Mouse (Mus musculus) cerebellum, postnatal 25 days (tissue): ENCODE results near the gene Vars.
"Not testable (repeated sequence)": the region's sequence is repeated elsewhere in the genome, so short reads cannot be mapped to it uniquely, and the experiment has no call there.

Experiments used
- DNase-seq, 2 experiments: peaks; one replicate each; pipeline ENCODE4 v3.0.0; 2021; ENCODE audit warnings: mixed read lengths in 2 of 2

The Vars gene

DNA sequence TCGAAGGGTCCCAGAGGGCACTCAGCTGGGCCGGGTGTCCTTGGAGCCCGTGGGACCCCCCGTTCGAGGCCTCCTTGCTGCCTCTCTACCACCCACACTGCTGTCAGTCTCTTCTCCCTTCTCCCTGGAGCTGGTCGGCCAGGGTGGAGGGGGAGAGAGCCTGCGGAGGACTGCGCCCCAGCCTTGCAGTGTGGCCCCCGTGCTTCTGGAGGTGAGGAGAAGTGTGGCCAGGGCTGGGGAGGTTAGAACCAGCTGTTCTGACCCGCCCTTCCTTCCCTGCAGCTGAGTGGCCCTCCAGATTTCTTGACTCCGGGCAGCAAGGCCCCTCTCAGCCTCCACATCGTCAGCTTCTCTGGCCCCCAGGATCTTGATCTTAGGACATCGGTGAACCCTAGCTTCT is 23.5 kb downstream of the Vars start:
- peak; percentile 9 to 13 for DNase-seq

DNA sequence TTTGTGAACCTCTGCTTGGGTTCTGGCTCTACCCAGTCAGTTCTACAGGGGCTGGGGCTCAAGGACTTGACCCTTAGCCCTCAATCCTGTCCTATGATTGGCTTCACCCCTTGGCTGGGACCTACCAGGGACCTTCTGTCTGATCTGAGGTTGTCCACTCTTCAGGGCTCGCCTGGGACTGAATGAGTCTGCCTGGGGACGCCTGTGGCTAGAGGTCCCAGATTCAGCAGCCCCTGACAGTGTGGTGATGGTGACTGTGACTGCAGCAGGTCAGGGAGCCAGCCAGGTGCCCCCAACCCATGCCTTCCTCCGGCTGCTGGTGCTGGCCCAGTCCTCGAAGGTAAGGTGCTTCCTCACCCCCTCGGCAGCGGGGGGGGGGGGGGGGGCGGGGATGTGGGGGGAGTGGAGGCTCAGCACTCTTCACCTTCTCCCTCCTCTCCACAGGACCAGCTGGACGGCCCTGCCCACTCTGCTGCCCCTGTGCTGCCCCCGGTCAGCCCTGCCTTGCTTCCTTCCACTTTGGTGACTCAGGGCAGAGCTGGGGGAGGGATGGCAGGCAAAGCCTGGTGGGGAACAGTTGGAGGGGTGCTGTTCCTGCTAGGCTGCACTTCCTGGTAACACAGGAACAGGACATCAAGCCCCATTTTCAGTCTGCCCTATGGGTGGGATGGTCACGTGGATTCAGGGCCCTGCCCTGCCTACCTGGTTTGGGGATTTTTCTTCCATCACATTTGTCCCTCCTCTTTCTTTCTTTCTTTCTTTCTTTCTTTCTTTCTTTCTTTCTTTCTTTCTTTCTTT is 24.1 kb downstream of the Vars start:
- peak in 1 of 2 experiments; percentile 13 for DNase-seq

DNA sequence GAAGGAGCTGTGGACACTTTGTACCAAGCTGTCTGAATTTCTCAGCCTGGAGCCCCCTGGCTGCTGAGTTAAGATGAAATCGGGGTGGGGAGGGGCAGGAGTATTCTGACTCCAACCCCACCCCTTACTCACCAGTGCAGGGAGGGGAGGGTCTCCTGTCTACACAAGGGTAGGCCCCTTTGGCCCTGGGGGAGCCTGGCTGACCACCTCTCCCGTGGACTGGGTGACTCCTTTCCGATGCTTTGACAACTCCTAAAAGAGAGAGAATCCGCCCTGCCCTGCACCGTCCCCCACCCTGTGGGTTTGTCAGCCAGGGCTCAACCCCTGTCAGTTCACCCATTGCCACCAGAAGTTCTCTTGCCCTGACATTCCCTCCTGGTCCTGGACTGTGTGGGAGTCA is 25.4 kb downstream of the Vars start:
- DNase-seq: peak in 1 of 2 experiments; percentile 11

DNA sequence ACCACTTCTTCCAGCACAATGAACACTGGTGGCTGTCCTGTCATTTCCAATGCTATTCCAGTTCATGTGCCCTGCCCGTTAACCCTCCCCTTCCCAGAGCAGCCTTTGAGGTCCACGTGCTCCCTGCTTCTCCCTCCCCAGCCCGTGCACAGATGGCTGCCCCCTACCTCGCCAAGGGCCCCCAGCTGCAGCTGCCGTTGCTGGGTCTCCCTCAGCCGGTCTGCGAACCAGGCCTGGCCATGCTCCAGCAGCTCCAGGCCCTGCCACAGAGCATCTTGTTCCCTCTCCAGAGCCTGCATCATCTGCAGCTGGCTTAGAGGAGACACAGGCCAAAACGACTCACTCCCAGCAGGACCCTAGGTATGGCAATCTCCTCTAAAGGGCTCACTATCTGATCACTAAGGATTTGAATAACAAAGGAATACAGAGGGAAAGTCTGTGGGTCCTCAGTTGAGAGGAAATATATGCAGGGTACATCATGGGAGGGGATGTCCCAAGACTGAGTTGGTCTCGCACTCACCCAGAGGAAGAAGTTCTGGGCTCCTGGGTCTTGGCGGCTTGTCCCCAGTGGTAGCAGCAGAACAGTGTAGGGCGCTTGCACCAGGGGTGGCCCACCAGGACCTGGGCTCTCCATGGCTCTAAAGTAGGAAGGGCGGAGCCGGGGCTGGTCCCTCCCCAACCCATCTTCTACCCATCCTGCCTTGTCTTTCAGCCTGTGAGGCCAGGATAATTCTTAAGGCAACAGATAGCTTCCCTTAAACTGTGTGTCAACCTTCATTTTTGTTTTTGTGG is 26.7 kb downstream of the Vars start, which contains the start of gene Sapcd1:
TSS of gene Sapcd1 (minus strand) at position 740 of the 792 bp plus-strand sequence.
- peak; percentile 43 to 60 for DNase-seq

DNA sequence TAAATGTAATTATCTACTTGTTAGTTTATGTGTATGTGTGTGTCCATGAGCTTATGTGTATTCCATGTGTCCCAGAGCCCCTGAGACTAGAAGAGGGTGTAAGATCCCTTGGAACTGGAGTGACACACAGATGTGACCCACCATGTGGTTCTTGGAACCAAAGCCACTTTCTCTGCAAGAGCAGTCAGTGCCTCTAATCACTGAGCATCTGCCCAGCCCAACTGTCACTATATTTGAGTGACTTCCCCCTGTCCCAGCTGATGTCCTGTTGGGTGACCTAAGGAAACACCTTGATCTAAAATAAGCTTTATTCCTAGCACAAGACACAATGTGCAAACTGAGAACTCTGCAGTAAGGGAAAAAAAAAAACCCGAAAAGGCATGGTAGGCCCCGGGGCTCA is 27.5 kb downstream of the Vars start:
- DNase-seq: no peak

DNA sequence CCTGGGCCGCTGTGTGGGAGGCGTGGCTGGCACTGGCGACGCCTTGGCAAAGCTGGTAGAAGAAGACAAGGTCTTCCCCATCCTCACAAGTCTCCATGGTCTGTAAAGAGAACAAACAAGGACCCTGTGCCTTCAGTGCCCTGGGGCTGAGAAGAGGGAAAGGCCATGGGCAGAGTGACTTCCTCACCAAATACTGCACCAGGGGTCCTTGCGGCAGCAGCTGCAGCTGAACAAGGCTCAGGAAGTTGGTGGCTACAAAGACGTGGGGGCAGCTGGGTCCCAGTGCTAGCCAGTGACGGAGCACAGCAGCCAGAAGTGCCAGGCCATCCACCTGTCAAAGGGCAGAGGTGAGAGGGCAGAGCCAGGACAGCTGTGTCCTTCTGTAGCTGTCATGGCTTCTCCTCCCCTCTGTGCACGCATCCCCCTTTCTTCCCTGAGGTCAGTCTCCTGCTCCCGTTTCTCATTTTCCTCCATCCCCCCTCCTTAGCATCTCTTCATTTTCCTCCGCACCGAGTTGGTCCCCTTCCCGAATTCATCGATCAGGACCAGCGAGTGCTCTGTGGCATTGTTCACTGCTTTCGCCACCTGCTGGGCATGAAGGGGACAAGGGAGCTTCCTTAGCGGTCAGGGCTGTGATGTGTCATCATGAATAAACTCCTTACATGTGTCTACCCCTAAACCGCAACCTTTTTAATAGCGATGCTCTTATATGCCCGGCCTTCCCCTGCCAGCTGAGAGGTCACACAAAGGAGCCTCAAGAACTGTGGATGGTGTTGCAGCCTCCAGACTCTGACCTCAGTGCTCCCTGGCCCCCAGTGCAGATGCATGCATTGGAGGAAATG is 29.1 kb downstream of the Vars start:
- DNase-seq: peak in 1 of 2 experiments; percentile 41

DNA sequence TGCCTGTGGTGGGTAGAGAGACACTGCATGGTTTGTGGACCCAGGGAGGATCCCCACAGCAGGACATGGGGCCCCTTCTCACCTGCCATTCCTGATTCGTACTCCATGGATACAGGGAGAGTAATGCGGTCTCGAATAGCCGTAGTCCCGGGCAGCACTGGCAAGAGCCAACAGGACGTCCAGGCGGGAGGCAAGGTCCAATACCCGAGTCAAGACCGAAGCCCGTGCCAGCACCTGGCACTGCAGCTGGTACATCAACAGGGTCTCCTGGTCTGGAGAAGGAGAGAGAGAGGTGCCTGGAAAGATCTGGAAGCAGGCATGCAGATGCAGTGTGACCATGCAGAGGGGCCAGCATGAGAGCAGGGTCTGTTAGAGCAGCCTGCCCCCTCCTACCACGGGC is 30.5 kb downstream of the Vars start:
- DNase-seq: no peak

DNA sequence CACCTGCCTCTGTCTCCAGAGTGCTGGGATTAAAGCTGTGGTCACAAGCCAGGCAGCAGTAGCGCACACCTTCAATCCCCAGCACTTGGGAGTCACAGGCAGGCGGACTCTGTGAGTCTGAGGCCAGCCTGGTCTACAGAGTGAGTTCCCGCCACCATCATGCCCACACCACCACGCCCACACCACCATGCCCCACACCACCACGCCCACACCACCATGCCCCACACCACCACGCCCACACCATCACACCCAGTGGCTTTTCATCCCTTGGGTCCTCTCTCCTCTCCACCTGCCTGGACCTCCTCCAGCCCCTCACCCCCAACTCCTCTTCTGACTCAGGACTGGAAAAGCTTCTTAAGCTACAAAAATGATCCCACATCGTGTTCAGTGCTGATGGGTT is 31.1 kb downstream of the Vars start:
- no peak for DNase-seq

DNA sequence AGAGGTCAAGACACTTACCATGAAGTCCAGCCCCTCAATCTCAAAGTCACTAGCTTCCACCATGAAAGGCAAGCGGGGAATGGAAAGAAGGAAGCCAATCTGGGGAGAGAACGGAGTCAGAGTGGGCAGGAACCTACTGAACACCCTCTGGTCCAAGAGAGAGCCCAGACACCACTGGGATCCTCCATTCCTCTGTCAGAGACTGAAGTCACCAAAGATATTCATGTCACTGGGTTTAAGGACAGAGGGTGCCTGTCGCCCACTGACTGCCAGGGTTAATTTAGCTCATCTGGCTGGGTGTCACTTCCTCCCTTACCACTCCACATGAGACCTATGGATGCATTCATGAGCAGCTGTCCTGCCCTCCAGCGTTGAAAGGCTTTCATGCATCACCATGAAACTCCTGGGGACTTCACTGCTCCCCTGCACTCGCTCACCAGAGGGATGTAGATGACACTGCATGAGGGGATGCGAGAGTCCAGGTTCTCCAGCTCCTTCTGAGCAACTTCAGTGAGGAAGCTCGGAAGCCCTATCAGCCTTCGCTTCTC is 31.6 kb downstream of the Vars start:
- DNase-seq: no peak

DNA sequence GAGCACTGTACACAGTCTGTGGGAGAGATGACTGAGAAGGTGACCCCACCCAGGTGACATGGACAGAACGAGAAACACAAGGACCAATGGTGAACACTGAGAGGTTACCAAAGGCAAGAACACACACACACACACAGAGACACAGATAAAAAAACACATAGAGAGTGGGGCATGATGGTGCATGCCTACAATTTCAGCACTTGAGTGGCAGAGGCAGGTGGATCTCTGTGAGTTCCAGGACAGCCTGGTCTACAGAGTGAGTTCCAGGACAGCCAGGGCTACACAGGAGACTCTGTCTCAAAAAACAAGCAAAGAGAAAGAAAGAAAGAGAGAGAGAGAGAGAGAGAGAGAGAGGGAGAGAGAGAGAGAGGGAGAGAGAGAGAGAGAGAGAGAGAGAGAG is 32.9 kb downstream of the Vars start:
- not testable (repeated sequence) for DNase-seq

DNA sequence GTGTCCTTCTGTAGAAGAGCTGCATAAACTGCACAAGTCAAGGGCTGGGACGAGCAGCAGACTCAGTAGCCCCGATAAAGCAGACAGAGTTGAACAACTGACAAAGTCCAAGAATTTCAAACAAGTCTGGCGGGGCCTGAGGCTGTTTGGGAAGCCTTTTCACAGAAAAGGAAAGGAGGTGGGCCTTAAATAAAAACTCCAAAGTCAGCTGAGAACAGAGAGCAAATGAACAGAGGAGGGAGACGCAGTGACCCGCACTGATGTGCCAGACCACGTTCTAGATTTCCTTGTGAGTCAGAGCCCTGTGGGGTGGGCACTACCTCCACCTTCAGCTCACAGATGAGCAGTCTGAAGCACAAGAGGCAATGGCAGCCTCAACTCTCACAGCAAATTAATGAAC is 34.1 kb downstream of the Vars start:
- no peak for DNase-seq

DNA sequence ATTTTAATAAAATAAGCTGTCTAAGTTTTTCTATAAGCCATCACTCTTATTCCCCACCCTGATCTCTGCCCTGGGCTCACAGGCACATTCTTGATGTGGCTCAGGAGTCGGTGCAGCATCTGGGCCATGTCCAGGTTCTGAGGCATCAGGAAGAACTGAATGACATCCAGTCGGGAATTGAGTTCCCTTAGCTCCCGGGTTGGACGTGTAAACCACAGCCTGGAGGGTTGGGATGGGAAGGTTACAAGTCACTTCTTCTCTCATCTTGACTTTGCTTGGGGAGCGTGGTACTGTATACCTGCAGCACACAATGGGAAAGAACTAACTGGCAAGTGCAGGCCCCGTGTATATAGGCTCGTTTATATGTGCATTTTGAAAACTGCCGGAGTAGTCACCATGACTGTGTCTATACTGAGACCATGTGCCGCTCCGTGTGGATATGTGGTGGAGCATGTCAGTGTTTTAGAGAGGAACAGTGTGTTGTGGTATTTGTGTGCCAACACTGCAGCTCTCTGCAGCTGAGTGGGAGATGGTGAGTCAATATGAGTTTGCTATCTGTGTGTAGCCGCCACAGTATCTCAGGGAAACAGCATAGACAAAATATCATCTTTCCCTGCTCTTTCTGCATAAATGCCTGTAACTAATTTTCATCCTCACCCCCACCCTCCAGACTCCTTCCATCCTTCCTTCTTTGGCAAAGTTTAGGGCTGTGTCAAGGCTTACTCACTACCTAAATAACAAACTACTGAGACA is 38.5 kb downstream of the Vars start:
- DNase-seq: no peak

DNA sequence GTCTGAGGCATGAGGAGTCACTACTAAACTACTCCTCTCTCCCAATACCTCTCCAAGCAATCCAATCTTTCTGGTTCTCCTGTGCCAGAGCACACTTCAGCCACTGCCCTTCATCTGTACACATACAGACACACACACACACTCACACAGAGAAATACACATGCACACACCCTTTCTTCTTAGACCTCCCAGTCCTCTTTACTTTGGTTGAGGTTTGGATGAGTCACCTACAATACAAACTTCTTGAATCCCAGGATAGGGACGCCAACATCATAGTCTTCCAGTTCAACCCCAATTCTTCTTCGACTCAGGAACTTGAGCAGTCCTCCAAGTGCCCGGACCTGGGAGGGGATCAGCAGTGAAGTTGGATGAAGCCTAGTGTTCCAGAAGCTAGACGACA is 43.0 kb downstream of the Vars start:
- no peak for DNase-seq

DNA sequence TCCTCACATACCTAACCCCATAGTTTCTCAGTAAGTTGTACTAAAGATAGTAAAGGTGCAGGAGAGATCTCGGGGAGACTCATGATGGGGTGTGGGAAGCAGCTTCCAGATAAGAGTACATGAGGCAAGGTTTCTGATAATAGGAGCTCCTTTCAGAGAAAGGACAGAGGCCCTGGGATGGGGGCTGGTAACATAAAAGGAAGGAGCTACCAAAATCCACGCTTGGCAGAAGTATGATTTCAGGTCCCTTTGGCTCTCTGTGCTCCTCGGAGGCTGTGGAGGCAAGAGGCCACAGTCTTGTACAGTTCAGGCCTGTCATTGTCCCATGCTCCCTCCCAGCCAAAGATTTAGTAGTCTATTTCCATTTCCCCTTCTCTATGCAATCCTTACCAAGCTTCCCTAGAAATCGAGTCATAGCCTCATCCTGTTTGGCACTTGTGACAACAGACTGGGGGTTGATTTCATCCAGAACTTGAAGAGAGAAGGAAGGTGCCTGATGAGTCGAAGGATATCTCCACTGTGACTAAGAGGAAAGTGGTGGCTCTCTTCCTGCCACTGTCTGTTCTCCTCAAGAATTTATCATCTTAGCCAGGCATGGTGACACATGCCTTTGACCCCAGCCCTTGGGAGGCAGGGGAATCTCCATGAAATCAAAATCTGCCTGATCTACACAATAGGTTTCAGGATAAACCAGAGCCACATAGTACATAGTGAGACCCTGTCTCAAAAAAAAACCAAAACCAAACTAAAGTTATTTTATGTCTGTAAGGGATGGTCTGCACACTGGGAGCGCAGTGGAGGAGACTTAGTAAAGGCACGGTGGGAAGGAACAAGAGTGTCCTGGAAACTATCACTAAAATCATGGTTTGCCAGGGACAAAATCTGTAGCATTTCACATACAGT is 44.4 kb downstream of the Vars start:
- DNase-seq: no peak

DNA sequence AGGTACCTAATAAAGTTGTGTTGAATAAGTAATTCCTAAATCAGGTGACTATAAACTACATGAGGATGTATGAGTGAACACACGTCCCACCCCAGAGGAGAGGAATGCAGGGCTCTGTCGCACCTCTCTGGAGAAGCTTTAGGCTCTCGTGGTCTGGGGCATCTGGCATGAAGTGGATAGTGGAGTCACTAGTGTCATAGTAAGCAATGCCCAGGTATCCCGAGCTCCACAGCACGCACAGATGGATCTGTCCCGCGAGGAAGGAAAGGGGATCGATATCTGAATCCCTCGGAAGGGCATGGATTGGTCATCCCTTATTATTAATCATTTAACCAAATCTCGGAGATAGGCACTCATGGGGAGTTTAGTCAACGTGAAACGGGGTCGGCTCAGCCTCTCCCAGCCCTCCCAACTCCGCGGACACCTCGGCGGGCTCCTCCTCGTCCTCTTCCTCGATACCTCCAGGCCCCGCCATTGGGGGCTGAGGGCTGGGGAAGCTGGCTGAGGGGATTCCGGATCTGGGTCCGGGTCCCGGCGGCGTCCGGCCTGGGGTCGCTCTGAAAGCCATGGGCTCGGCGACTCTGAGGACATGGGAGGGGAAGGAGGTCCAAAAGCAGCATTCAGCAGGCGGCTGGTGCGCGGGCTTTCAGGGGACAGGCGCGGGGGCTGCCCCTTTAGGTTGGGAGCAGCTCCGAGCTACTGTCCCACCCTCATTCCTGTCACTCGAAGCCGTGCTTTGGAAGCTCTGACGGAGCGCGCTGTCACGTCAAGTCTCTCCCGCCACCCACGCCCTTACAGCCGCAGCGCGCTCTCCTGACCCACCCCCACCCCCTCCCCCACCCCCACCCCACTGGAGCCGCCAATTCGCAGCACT is 45.3 kb downstream of the Vars start:
- no peak for DNase-seq

DNA sequence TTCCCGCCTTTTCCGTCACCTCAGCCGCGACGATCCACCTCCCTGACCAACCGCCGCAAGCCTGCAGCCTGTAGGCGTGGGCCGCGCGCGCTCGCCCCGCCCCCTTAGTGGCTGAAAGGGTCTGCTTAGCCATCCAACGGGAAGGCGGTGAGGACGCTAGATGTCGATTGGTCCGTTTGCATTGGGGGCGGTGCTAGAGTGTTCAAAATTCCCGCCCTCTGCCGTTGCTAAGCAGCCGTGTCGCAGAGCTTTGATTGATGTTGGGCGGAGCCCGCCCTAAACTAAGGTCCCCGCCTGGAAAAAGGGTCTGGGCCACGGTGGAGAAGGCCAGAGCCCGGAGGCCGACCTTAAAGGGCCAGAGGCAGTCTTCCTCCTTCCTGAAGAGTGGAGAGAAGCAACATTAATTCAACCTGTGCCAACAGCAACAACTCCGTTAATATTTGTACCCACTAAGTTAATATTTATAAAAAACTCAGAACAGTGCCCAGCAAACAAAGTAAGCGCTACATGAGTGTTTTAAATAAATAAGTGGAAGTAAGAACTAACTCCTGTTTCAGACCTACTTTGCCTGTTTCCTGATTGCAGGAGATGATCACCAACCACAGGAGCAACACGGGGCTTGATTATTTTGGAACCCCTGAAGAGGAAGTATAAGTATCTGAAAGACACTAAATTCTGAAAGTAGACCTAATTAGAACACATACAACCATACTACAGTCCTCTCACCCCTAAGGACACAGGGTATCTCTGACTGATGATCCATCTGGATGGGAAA is 46.1 kb downstream of the Vars start, which contains the start of gene Msh5:
TSS of gene Msh5 (minus strand) at position 65 of the 775 bp plus-strand sequence.
- peak; percentile 95 to 98 for DNase-seq

DNA sequence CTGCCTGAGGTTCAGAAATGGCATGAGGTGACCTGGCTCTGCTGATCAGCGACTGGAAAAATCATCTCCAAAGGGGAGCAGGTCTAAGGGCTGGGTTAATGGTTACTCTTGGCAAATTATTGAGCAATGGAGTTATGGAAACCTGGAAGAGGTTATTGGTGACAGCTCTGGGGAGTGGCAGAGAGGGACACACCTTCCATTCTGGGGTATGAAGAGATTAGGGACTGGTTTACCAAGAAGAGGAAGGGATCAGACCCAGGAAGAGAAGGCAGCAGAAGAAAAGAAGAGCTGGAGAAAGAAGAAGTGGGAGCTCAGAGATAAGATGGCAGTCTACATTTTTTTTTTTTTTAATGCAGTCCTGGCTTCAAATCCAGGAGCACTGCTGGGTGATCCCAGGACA is 46.9 kb downstream of the Vars start:
- no peak for DNase-seq

DNA sequence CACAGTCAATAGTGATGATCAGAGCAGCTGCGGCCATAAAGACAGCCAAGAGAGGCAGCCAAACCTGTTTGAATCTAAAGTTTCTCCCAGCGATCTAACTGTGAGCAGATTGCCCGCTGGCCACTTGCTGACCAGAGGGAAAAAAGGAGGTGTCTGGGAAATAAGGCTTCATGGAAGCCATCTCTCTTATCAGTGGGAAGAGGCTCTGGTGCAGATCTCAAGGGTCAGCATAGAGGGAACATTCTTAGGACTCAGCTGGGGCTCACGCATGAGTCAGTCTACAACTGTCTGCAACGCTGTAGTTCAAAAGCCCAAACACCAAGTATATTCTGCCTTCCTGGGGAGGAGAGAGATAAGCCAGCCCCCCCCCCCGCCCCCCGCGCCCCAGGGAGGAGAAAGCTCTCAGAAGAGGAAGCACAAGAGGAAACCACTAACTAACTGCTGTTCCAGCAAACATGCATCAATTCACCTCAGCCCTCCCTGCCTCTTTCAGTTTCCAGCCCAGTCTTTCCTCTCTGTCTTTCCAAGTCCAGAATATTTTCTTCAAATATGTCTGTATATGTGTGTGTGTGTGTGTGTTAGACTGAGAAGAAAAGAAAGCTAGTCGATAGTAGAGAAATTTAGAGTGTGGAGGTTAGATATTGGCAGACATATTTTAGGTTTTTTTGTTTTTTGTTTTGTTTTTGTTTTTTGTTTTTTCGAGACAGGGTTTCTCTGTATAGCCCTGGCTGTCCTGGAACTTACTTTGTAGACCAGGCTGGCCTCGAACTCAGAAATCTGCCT is 47.6 kb downstream of the Vars start:
- DNase-seq: no peak
